Mouse (Mus musculus): ENCODE measurements around the gene Zcchc17. TPM values are rescaled to one million over a fixed set of nuclear protein-coding genes. Genes with fewer than 3 reads are reported as not detected.

Zcchc17 gene
- polyA plus RNA-seq, 1 experiment from 2014 or later, result 69.2 TPM

DNA sequence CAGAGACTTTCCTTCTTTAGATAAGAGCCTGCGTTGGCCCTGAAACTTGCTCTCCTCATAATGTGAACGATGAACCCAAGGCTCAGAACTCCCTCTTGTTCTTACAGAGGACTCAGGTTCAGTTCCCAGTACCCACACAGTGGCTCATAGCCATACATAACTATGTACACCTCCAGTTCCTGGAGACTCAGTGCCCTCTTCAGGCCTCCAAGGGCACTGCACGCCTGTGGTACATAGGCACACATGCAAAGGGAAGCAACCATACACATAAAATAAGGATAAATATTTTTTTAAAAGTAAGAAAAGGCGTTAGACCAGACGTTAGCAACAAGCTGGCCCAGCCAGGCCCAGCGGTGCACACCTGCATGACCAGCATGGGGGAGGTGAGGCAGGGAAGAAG lies 10.1 kb downstream of the Zcchc17 start:
- Histone ChIP-seq H3K4me3 (no peak overlapping the region), H3K27me3 (ENCODE audit: low read depth, poor library complexity, severe bottlenecking) (no peaks in the 10 kb centered on the region), H3K9me3 (replicated peaks) (no peaks in the 10 kb centered on the region), H3K4me1 (no peaks in the 10 kb centered on the region), H3K36me3 (peaks cover 94% of the 10 kb centered on the region), H3K27ac (replicated peaks) (no peak overlapping the region)
- 94% methylated on average over 6 of the region's 6 CpGs for WGBS
- DNase-seq (ENCODE audit: low spot score), result no peak

DNA sequence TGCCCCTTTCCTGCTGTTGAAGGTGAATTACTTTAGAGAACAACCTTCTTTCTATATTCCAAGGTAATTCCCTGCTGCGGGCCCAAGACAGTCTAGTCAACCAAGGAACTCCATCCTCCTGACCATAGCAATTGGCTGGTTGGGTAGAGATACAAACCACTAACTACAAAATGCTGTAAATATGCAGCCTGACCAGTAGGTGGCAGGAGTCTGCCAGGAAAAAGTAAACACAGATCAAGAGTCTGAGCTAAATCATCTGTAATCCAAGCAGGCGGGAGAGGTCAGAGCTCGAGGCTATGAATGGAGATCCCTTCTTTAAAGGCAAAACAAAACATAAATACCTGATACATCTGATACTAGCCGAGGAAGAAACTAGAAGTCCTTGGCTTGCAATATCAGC lies 18.1 kb downstream of the Zcchc17 start:
- Histone ChIP-seq H3K36me3 (peaks cover 58% of the 10 kb centered on the region), H3K9me3 (replicated peaks) (no peaks in the 10 kb centered on the region), H3K27me3 (ENCODE audit: low read depth, poor library complexity, severe bottlenecking) (no peaks in the 10 kb centered on the region), H3K4me1 (no peaks in the 10 kb centered on the region), H3K27ac (replicated peaks) (no peak overlapping the region), H3K4me3 (no peak overlapping the region)
- peak; percentile 48 for DNase-seq (ENCODE audit: low spot score)
- 36% methylated on average over 4 of the region's 4 CpGs for WGBS

DNA sequence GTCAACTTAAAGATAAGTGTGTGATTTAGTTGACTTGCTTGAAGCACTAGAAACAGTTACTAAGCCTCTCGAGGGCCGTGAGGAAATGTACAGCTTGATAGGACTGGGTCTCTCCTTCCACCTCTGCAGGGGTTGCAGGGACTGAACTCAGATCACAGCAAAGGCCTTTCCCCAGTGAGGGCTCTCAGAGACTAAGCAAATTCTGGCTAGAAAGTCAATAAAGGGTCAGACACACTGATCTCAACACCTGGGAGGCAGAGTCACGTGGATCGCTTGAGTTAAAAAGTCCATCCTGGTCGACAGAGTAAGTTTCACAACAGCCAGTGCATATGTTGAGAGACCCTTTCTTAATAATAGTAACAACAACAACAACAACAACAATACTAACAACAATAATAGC lies 23.9 kb downstream of the Zcchc17 start:
- WGBS, result 92% methylated on average over 5 of the region's 5 CpGs
- Histone ChIP-seq H3K27ac (replicated peaks) (no peak overlapping the region), H3K36me3 (peaks cover 67% of the 10 kb centered on the region), H3K4me1 (no peaks in the 10 kb centered on the region), H3K27me3 (ENCODE audit: low read depth, poor library complexity, severe bottlenecking) (no peaks in the 10 kb centered on the region), H3K9me3 (replicated peaks) (no peaks in the 10 kb centered on the region), H3K4me3 (no peak overlapping the region)
- no peak for DNase-seq (ENCODE audit: low spot score)

DNA sequence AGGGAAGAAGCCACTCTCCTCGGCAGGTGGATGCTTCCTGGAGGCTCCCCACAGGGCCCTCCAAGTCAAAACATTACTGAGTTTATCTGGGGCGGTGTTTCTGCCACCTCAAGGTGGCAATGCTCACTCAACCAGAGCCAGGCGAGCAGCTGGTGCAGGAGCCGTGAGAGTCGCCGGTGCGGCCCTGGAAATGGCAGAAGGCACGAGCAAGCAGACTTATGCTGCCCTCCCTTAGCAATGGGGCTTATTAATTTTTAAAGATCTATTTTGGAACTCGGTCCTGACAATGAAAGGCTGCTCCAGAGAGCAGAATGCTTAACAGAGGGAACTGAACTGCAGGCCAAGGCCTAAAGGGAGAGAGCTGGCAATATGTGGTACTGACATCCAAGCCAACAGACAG lies 32.4 kb downstream of the Zcchc17 start:
- Histone ChIP-seq H3K4me1 (no peaks in the 10 kb centered on the region), H3K9me3 (replicated peaks) (no peaks in the 10 kb centered on the region), H3K36me3 (peaks cover 73% of the 10 kb centered on the region), H3K27ac (replicated peaks) (no peak overlapping the region), H3K27me3 (ENCODE audit: low read depth, poor library complexity, severe bottlenecking) (no peaks in the 10 kb centered on the region), H3K4me3 (no peak overlapping the region)
- no peak for DNase-seq (ENCODE audit: low spot score)
- 88% methylated on average over 9 of the region's 9 CpGs for WGBS

DNA sequence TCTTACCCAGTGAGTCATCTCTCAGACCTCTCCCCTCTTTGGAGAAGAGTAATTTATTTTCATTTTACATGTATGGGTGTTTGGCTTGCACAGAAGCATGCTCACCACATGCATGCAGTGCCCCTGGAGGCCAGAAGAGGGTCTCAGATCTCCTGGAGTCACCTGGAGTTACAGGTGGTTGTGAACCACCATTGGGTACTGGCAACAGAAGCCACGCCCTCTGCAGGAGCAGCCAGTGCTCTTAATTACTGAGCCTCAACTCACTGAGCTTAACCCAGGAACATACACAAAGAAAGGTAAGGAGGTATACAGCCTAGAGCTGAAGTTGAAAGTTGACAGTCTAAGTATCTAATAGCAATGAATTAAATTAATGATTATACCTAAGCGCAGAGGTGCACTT lies 34.3 kb downstream of the Zcchc17 start:
- 91% methylated on average over 2 of the region's 2 CpGs for WGBS
- H3K36me3 ChIP-seq, result peaks cover 83% of the 10 kb centered on the region

DNA sequence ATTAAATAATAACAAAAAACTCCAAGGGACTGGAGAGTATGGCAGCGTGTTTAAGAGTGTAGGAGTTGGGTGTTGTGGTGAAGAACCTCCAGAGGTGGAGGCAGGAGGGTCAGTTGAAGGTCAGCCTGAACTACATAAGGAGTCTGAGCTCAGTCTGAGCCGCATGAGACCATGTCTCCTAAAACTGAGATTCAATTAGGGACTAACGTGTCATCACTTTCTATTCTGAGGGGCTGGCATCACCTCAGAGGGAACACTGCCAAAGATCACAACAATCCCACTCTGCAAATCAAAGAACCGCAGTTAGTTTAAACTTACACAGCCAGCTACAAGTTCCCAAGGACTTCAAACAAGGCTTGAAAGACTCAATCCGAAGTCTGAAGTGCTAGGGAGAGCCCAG lies 36.1 kb downstream of the Zcchc17 start:
- no peaks in the 10 kb centered on the region for H3K9me3 ChIP-seq (replicated peaks)
- H3K27ac ChIP-seq (replicated peaks), result no peak overlapping the region
- H3K27me3 ChIP-seq (ENCODE audit: low read depth, poor library complexity, severe bottlenecking), result no peaks in the 10 kb centered on the region
- peaks cover 94% of the 10 kb centered on the region for H3K36me3 ChIP-seq
- no peak overlapping the region for H3K4me3 ChIP-seq
- H3K4me1 ChIP-seq, result no peaks in the 10 kb centered on the region
- no peak for DNase-seq (ENCODE audit: low spot score)
- 90% methylated on average over 5 of the region's 5 CpGs for WGBS

More for the DNA sequence above, 34.3 kb downstream of the Zcchc17 start:
- Histone ChIP-seq H3K4me3 (no peak overlapping the region), H3K4me1 (no peaks in the 10 kb centered on the region), H3K27ac (replicated peaks) (no peak overlapping the region), H3K9me3 (replicated peaks) (no peaks in the 10 kb centered on the region), H3K27me3 (ENCODE audit: low read depth, poor library complexity, severe bottlenecking) (no peaks in the 10 kb centered on the region)
- DNase-seq (ENCODE audit: low spot score), result no peak

DNA sequence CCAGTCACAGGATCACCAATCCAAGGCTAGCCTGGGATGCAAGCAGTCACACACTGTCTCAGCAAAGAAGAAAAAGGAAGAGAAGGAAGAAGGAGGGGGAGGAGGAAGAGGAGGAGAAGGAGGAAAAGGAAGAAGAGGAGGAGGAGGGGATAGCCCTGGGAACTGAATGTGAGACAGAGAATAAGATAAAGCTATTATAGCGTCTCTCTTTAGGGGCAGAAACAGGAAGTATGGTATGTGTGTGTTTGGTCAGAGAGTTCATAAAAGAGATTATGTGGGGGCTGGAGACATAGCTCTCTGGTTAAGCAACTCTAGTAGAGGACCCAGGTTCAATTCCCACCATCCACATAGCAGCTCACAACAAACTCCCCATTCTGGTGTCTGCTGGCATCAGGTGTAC lies 36.6 kb downstream of the Zcchc17 start:
- H3K27ac ChIP-seq (replicated peaks), result no peak overlapping the region
- WGBS, result 85% methylated on average over 1 of the region's 1 CpGs

DNA sequence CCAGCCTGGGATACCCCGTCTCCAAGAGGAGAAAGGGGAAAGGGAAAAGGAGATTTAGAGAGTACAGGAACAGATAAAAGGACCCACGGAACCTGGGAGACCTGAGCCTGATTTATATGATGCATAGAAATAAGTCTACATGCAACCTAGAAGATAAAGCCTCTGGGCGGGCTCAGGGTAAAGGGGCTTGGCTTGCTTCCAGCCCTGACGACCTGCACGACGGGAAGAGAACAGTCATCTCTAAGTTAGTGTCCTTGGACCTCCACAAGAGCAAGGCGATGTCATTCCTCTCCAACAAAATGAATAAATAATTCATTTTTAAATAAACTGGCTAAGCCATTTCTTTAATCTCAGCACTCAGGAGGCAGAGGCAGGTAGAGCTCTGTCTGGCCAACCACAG lies 37.2 kb downstream of the Zcchc17 start:
- no peaks in the 10 kb centered on the region for H3K4me1 ChIP-seq
- 92% methylated on average over 7 of the region's 7 CpGs for WGBS
- no peaks in the 10 kb centered on the region for H3K27me3 ChIP-seq (ENCODE audit: low read depth, poor library complexity, severe bottlenecking)
- DNase-seq (ENCODE audit: low spot score), result no peak
- peaks cover 86% of the 10 kb centered on the region for H3K36me3 ChIP-seq
- no peak overlapping the region for H3K27ac ChIP-seq (replicated peaks)
- no peaks in the 10 kb centered on the region for H3K9me3 ChIP-seq (replicated peaks)
- H3K4me3 ChIP-seq, result no peak overlapping the region

More for the DNA sequence above, 36.6 kb downstream of the Zcchc17 start:
- Histone ChIP-seq H3K4me3 (no peak overlapping the region), H3K36me3 (peaks cover 92% of the 10 kb centered on the region), H3K9me3 (replicated peaks) (no peaks in the 10 kb centered on the region), H3K4me1 (no peaks in the 10 kb centered on the region), H3K27me3 (ENCODE audit: low read depth, poor library complexity, severe bottlenecking) (no peaks in the 10 kb centered on the region)
- no peak for DNase-seq (ENCODE audit: low spot score)

DNA sequence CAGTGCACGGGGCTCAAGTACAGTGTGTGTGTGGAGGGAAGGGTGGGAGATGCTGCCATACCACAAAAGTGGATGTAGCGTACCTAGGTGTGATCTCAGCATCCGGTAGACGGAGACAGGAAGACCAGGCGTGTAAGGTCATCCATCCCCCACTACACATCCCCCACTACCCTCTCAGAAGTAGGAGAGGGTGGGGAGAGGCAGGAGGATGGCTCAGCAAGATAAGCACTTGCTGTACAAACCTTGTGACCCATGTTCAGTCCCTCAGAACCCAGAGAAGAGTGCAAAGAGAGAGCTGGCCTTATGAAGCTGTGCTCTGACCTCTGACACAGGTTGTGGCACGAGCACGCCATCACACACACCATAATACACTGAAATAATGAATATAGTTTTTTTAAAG lies 38.1 kb downstream of the Zcchc17 start:
- 87% methylated on average over 7 of the region's 7 CpGs for WGBS
- peaks cover 84% of the 10 kb centered on the region for H3K36me3 ChIP-seq
- no peaks in the 10 kb centered on the region for H3K9me3 ChIP-seq (replicated peaks)
- H3K4me1 ChIP-seq, result no peaks in the 10 kb centered on the region
- H3K27ac ChIP-seq (replicated peaks), result no peak overlapping the region
- no peaks in the 10 kb centered on the region for H3K27me3 ChIP-seq (ENCODE audit: low read depth, poor library complexity, severe bottlenecking)
- DNase-seq (ENCODE audit: low spot score), result no peak
- no peak overlapping the region for H3K4me3 ChIP-seq

DNA sequence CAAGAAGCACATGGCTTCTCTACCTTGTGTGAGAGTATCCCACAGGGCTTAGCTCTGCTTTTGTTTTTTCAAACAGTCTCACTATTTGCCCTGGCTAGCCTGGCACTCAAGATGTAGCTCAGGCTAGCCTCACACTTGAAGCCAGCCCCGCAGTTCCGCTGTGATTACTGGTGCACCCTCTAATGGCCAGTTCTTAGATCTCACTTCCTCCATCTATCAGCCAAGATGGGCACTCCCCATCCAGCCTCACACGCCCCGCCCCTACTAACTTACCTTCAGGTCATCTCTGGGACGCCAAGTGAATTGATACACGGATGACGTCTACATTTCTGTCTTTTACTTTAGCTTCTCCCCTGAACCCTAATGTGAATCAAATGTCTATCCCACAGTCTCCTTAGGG lies 40.2 kb downstream of the Zcchc17 start:
- Histone ChIP-seq H3K36me3 (peaks cover 85% of the 10 kb centered on the region), H3K9me3 (replicated peaks) (no peaks in the 10 kb centered on the region), H3K27ac (replicated peaks) (no peak overlapping the region), H3K4me3 (no peak overlapping the region), H3K27me3 (ENCODE audit: low read depth, poor library complexity, severe bottlenecking) (no peaks in the 10 kb centered on the region), H3K4me1 (peaks cover 3% of the 10 kb centered on the region; the same call in 1 of the 2 replicates)
- DNase-seq (ENCODE audit: low spot score), result no peak
- WGBS, result 84% methylated on average over 7 of the region's 7 CpGs

DNA sequence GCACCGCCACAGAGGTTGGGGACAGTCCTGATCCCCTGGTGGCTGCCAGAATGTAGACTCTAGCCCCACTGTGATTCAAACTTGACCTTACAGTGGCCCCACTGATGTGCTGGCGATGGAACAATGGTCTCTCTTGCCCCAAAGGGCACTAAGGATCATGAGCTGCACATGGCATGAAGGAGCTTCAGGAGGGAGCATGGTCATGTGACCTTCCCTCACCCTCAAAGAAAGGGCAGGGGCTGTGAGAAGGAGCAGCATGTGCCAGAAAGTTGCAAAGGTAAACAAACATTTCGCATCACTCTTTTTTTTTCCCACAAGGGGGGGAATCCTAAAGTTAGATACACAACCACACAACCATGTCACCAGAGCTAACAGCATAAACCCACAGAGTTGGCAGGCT lies 41.6 kb downstream of the Zcchc17 start:
- Histone ChIP-seq H3K4me3 (no peak overlapping the region), H3K36me3 (peaks cover 82% of the 10 kb centered on the region), H3K9me3 (replicated peaks) (no peaks in the 10 kb centered on the region), H3K4me1 (peaks cover 3% of the 10 kb centered on the region; the same call in 1 of the 2 replicates), H3K27ac (replicated peaks) (no peak overlapping the region), H3K27me3 (ENCODE audit: low read depth, poor library complexity, severe bottlenecking) (no peaks in the 10 kb centered on the region)
- 76% methylated on average over 3 of the region's 3 CpGs for WGBS
- DNase-seq (ENCODE audit: low spot score), result no peak

DNA sequence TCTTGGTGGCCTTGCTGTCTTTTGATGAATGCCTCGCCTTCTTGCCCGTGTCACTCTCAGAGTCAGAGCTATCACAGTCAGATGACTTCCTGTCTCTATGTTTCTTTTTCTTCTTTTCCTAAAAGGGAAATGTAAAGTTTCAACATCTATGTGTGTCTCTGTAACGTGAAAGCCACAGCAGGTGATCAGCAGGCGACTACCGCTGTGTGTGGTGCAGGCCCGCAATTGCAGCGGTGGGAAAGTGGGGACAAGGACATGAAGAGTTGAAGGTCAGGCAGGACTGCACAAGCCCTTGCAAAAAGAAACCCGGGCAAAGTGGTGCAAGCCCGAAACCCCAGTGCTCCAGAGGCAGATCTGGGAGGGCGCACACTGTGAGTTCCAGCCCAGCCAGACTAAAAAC lies 43.1 kb downstream of the Zcchc17 start:
- Histone ChIP-seq H3K4me1 (peaks cover 3% of the 10 kb centered on the region; the same call in 1 of the 2 replicates), H3K4me3 (no peak overlapping the region), H3K36me3 (peaks cover 69% of the 10 kb centered on the region), H3K27ac (replicated peaks) (no peak overlapping the region), H3K27me3 (ENCODE audit: low read depth, poor library complexity, severe bottlenecking) (peaks cover 3% of the 10 kb centered on the region; the same call in 1 of the 2 replicates), H3K9me3 (replicated peaks) (no peaks in the 10 kb centered on the region)
- no peak for DNase-seq (ENCODE audit: low spot score)
- 85% methylated on average over 10 of the region's 10 CpGs for WGBS

DNA sequence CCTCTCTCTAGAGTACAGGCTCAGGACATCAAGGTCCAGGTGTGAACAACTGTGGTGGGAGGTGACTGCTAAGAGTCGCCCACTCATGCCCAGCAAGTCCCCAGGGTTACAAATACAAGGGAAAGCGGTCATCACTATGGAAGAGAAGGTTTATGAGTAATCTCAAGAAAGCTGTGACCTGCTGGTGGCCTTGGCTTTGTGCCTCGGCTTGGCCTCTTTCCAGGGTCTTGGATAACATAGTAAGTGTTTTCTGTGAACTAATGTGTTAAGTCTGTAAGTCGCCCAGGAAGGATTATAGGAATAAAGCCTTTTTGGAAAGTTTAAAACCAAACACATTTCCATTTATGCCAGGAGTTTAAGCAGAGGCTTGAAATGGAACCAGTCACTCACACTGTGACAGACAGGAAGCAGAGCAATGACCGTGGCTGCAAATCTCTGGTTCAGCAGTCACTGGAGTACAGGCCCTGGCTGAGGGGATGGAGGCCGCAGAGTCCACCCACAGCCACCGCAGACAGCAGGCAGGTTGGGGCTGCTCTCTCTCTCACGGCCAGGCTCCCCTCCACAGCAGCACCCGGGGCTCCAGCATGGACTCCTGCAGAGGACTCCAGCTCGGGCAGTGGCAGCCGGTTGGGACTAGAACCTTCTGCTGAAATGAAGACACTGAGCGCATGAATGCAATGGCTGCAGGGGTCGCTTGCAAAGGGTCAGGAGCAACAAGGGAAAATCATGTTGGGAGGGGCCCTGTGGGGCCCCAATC lies 43.8 kb downstream of the Zcchc17 start:
- DNase-seq (ENCODE audit: low spot score), result no peak
- peaks cover 3% of the 10 kb centered on the region; the same call in 1 of the 2 replicates for H3K4me1 ChIP-seq
- peaks cover 63% of the 10 kb centered on the region for H3K36me3 ChIP-seq
- H3K27me3 ChIP-seq (ENCODE audit: low read depth, poor library complexity, severe bottlenecking), result peaks cover 10% of the 10 kb centered on the region
- H3K27ac ChIP-seq (replicated peaks), result no peak overlapping the region
- no peak overlapping the region for H3K4me3 ChIP-seq
- no peaks in the 10 kb centered on the region for H3K9me3 ChIP-seq (replicated peaks)
- WGBS, result 83% methylated on average over 13 of the region's 13 CpGs
